Mouse (Mus musculus) olfactory bulb, adult 2 months (tissue): Measurements from ENCODE around the gene Mrtfb.

Experiments used
- CTCF ChIP-seq: fragments of 200-500 bp; IDR thresholded peaks from 2 replicates; pipeline ENCODE4 v1.5.1; 2012; ENCODE audit warnings: low read depth, mild to moderate bottlenecking, low read length, moderate library complexity; ENCODE audit not compliant: insufficient read depth
- POLR2A ChIP-seq: fragments of 200-500 bp; IDR thresholded peaks from 2 replicates; pipeline ENCODE4 v1.6.1; 2012; ENCODE audit warnings: mild to moderate bottlenecking, low read depth, low read length, moderate library complexity; ENCODE audit not compliant: insufficient read depth

DNA sequence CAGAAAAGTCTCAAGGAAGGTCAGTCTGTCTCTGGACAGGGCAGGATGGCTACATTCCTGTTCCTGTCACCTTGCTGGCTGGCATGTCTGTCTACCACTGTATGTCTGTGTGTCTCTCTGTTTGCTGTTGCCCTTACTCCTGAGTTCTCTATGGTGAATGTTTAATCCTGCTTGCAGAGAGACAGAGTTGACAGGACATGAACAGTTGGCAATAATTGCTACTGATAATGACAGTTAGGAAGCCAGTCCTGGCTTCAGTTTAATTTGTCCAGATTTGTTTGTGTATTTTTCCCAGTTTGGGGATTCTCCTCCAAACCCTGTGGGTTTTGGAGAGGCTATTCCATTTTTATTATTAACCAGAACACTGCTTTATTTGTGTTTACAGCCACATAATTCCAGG is 102.5 kb downstream of the Mrtfb start:
- TF ChIP-seq POLR2A (no peak), CTCF (no peak)
